Mouse (Mus musculus) forebrain, embryonic 14.5 days (tissue): ENCODE measurements around the gene Map3k14. TPM values are rescaled to one million over a fixed set of nuclear protein-coding genes. Genes with fewer than 3 reads are reported as not detected.
"Not testable (repeated sequence)": the region's sequence is repeated elsewhere in the genome, so short reads cannot be mapped to it uniquely, and the experiment has no call there.

Experiments
- ATAC-seq: fragments of 200-750 bp; cut with Nextera tagmentation; 2 replicates; pipeline ENCODE4 v1.8.0; 2017; ENCODE audit warnings: mild to moderate bottlenecking, moderate library complexity
- DNase-seq: peaks from one replicate; pipeline ENCODE4 v3.0.0-alpha.2; 2015; ENCODE audit warnings: low spot score
- H3K27ac ChIP-seq: fragments of 300-500 bp; sonication (generic); 2 replicates; pipeline ENCODE4 v1.5.1; 2014; ENCODE audit warnings: low read depth, mild to moderate bottlenecking, control low read depth, low read length, moderate library complexity
- H3K27me3 ChIP-seq: fragments of 300-500 bp; sonication (generic); replicated peaks from 2 replicates; pipeline ENCODE4 v1.6.1; 2014; ENCODE audit warnings: low read length, control low read depth, mixed read lengths; ENCODE audit not compliant: control insufficient read depth, insufficient read depth
- H3K36me3 ChIP-seq: fragments of 300-500 bp; sonication (generic); 2 replicates; pipeline ENCODE4 v1.6.1; 2014; ENCODE audit warnings: low read length, control low read depth; ENCODE audit not compliant: control insufficient read depth, insufficient read depth
- H3K4me1 ChIP-seq: fragments of 300-500 bp; sonication (generic); 2 replicates; pipeline ENCODE4 v1.6.1; 2014; ENCODE audit warnings: antibody characterized with exemption, low read length, control low read depth; ENCODE audit not compliant: control insufficient read depth, insufficient read depth
- H3K4me2 ChIP-seq: fragments of 300-500 bp; sonication (generic); 2 replicates; pipeline ENCODE4 v1.6.1; 2014; ENCODE audit warnings: mild to moderate bottlenecking, control low read depth, low read length
- H3K4me3 ChIP-seq: fragments of 300-500 bp; sonication (generic); 2 replicates; pipeline ENCODE4 v1.5.1; 2014; ENCODE audit warnings: low read depth, low read length, control low read depth
- H3K9ac ChIP-seq: fragments of 300-500 bp; sonication (generic); 2 replicates; pipeline ENCODE4 v1.6.1; 2014; ENCODE audit warnings: mild to moderate bottlenecking, low read length, control low read depth, moderate library complexity
- H3K9me3 ChIP-seq: fragments of 300-500 bp; sonication (generic); replicated peaks from 2 replicates; pipeline ENCODE4 v1.6.1; 2016; ENCODE audit warnings: low read length, control low read depth, mixed read lengths; ENCODE audit not compliant: control insufficient read depth
- WGBS: fragments of 180-500 bp; shearing (Covaris S2); extraction: QIAGEN DNeasy Blood & Tissue Kit; methylation state at CpG from one replicate; pipeline ENCODE4 v1.1.7; 2014; 5-methylcytosine and 5-hydroxymethylcytosine counted together
- polyA plus RNA-seq: library from polyadenylated mRNA; unstranded; fragments of >200 nt; fragmentation: Nextera tagmentation; extraction: Ambion mirVana; gene quantifications from 2 replicates; pipeline ENCODE4 v1.2.1, GENCODE M21; 2014

Gene Map3k14
- polyA plus RNA-seq, 1 experiment from 2014 or later, result 1.7 TPM

- 92% methylated on average over 7 of the region's 7 CpGs for WGBS
- no peak overlapping the region for H3K9ac ChIP-seq
- no peak overlapping the region for H3K4me3 ChIP-seq
- H3K27me3 ChIP-seq, result no peaks in the 10 kb centered on the region
- peaks cover 45% of the 10 kb centered on the region for H3K36me3 ChIP-seq
- DNase-seq (no peak), ATAC-seq (no peak)
- H3K27ac ChIP-seq, result no peak overlapping the region
- H3K4me2 ChIP-seq, result no peak overlapping the region
- no peaks in the 10 kb centered on the region for H3K4me1 ChIP-seq
- H3K9me3 ChIP-seq, result no peaks in the 10 kb centered on the region
These were observed 35.9 kb downstream of the Map3k14 start for GRCm38 (mm10) chr11:103231367-103231766.

- no peak overlapping the region for H3K4me3 ChIP-seq
- peaks cover 52% of the 10 kb centered on the region for H3K36me3 ChIP-seq
- H3K9ac ChIP-seq, result no peak overlapping the region
- no peaks in the 10 kb centered on the region for H3K4me1 ChIP-seq
- DNase-seq, result no peak
- 93% methylated on average over 18 of the region's 19 CpGs for WGBS
- H3K27me3 ChIP-seq, result no peaks in the 10 kb centered on the region
- H3K27ac ChIP-seq, result no peak overlapping the region
- no peaks in the 10 kb centered on the region for H3K9me3 ChIP-seq
- no peak for ATAC-seq
- H3K4me2 ChIP-seq, result no peak overlapping the region
These were observed 36.6 kb downstream of the Map3k14 start for GRCm38 (mm10) chr11:103230626-103231025.

GRCm38 (mm10) chr11:103229608-103230007 is 37.7 kb downstream of the Map3k14 start:
- Histone ChIP-seq H3K9me3 (no peaks in the 10 kb centered on the region), H3K9ac (no peak overlapping the region), H3K4me2 (no peak overlapping the region), H3K4me1 (no peaks in the 10 kb centered on the region), H3K4me3 (no peak overlapping the region), H3K36me3 (peaks cover 60% of the 10 kb centered on the region), H3K27ac (no peak overlapping the region), H3K27me3 (no peaks in the 10 kb centered on the region)
- no peak for ATAC-seq
- 100% methylated on average over 2 of the region's 2 CpGs for WGBS
- no peak for DNase-seq

GRCm38 (mm10) chr11:103223951-103224456 is 43.3 kb downstream of the Map3k14 start:
- ATAC-seq (no peak), DNase-seq (no peak)
- H3K4me3 ChIP-seq, result no peak overlapping the region
- WGBS, result 79% methylated on average over 17 of the region's 18 CpGs
- no peak overlapping the region for H3K9ac ChIP-seq
- H3K27ac ChIP-seq, result no peak overlapping the region
- H3K4me1 ChIP-seq, result no peaks in the 10 kb centered on the region
- H3K4me2 ChIP-seq, result no peak overlapping the region
- no peaks in the 10 kb centered on the region for H3K9me3 ChIP-seq
- peaks cover 72% of the 10 kb centered on the region for H3K36me3 ChIP-seq
- H3K27me3 ChIP-seq, result no peaks in the 10 kb centered on the region

GRCm38 (mm10) chr11:103223444-103223843 is 43.8 kb downstream of the Map3k14 start:
- ATAC-seq, result no peak
- Histone ChIP-seq H3K4me2 (no peak overlapping the region), H3K36me3 (peaks cover 67% of the 10 kb centered on the region), H3K27me3 (no peaks in the 10 kb centered on the region), H3K9ac (no peak overlapping the region), H3K9me3 (no peaks in the 10 kb centered on the region), H3K27ac (no peak overlapping the region), H3K4me1 (peaks cover 1% of the 10 kb centered on the region; the same call in 1 of the 2 replicates), H3K4me3 (no peak overlapping the region)
- no peak for DNase-seq
- WGBS, result 94% methylated on average over 10 of the region's 10 CpGs

GRCm38 (mm10) chr11:103222718-103223117 is 44.6 kb downstream of the Map3k14 start:
- not testable (repeated sequence) for ATAC-seq, DNase-seq, H3K4me3 ChIP-seq, H3K9me3 ChIP-seq, H3K4me2 ChIP-seq, H3K27me3 ChIP-seq, H3K4me1 ChIP-seq, H3K9ac ChIP-seq, H3K27ac ChIP-seq
- H3K36me3 ChIP-seq, result peaks cover 65% of the 10 kb centered on the region
- WGBS, result 82% methylated on average over 4 of the region's 4 CpGs

- Histone ChIP-seq H3K27me3 (no peaks in the 10 kb centered on the region), H3K4me2 (no peak overlapping the region), H3K4me3 (no peak overlapping the region), H3K9ac (no peak overlapping the region), H3K4me1 (peaks cover 4% of the 10 kb centered on the region; the same call in 1 of the 2 replicates), H3K9me3 (no peaks in the 10 kb centered on the region), H3K36me3 (peaks cover 52% of the 10 kb centered on the region), H3K27ac (no peak overlapping the region)
- DNase-seq (no peak), ATAC-seq (no peak)
- WGBS, result 94% methylated on average over 6 of the region's 6 CpGs
These were observed 45.8 kb downstream of the Map3k14 start for GRCm38 (mm10) chr11:103221437-103221836.

GRCm38 (mm10) chr11:103219995-103220394 is 47.3 kb downstream of the Map3k14 start:
- peaks cover 4% of the 10 kb centered on the region; the same call in 1 of the 2 replicates for H3K4me1 ChIP-seq
- no peak for DNase-seq
- H3K4me3 ChIP-seq, result no peak overlapping the region
- no peak overlapping the region for H3K4me2 ChIP-seq
- 88% methylated on average over 4 of the region's 4 CpGs for WGBS
- H3K9ac ChIP-seq, result no peak overlapping the region
- no peak for ATAC-seq
- no peaks in the 10 kb centered on the region for H3K9me3 ChIP-seq
- no peaks in the 10 kb centered on the region for H3K27me3 ChIP-seq
- H3K27ac ChIP-seq, result no peak overlapping the region
- peaks cover 38% of the 10 kb centered on the region for H3K36me3 ChIP-seq

GRCm38 (mm10) chr11:103219259-103219658 is 48.0 kb downstream of the Map3k14 start:
- Histone ChIP-seq H3K4me3 (no peak overlapping the region), H3K9ac (no peak overlapping the region), H3K27me3 (no peaks in the 10 kb centered on the region), H3K4me1 (peaks cover 4% of the 10 kb centered on the region; the same call in 1 of the 2 replicates), H3K4me2 (no peak overlapping the region), H3K9me3 (no peaks in the 10 kb centered on the region), H3K36me3 (peaks cover 30% of the 10 kb centered on the region), H3K27ac (no peak overlapping the region)
- no peak for ATAC-seq
- 95% methylated on average over 5 of the region's 5 CpGs for WGBS
- DNase-seq, result no peak
